ENCODE assay signal across 25 mouse cellular contexts in genomic region chr15:24972020-24972419, GRCm38 (mm10).
DNase-seq lines count a peak whose midpoint lies in the region; ATAC-seq and TF ChIP-seq lines count a peak whose summit lies in the region.
"Had no signal": no experiment of that assay in that cellular context is flagged by ENCODE, and none has a peak within 500 bp of the region (broad histone marks: within the 10 kb centered on the region; RNA-seq: fewer than 3 reads in every experiment).

No protein-coding gene starts in this region.

- TF ChIP-seq CTCF in kidney, adult 2 months (conservative IDR thresholded peaks at IDR 0.05; ENCODE audit: insufficient read depth, insufficient read length, low read depth, low read length): no peak

- H3K27ac ChIP-seq in kidney, embryonic 15.5 days: no peak overlapping the region
- no peak overlapping the region for H3K27ac ChIP-seq in kidney, adult 2 months (ENCODE audit: insufficient read depth, low read depth, low read length)
- no peak overlapping the region for H3K27ac ChIP-seq in limb, embryonic 11.5 days (replicated peaks; ENCODE audit: low read depth, low read length)
- H3K27ac ChIP-seq: forebrain, embryonic 13.5 days; liver, embryonic 13.5 days; lung, embryonic 15.5 days; macrophage; midbrain, embryonic 13.5 days had no signal

- no peaks in the 10 kb centered on the region for H3K27me3 ChIP-seq in kidney, embryonic 15.5 days
- no peaks in the 10 kb centered on the region for H3K27me3 ChIP-seq in kidney, adult 2 months (replicated peaks; ENCODE audit: control insufficient read depth, insufficient read depth, low read length)
- H3K27me3 ChIP-seq in limb, embryonic 11.5 days (ENCODE audit: control insufficient read depth, insufficient read depth, low read length): no peaks in the 10 kb centered on the region
- H3K27me3 ChIP-seq: forebrain, embryonic 13.5 days; heart, embryonic 12.5 days; liver, embryonic 13.5 days; lung, embryonic 15.5 days; midbrain, embryonic 13.5 days had no signal

- H3K4me3 ChIP-seq in kidney, embryonic 15.5 days (replicated peaks): no peak overlapping the region
- no peak overlapping the region for H3K4me3 ChIP-seq in kidney, adult 2 months (ENCODE audit: insufficient read depth, low read depth, low read length)
- no peak overlapping the region for H3K4me3 ChIP-seq in limb, embryonic 11.5 days (ENCODE audit: low read depth, low read length)
- H3K4me3 ChIP-seq: erythroblast, embryonic 14.5 days; forebrain, embryonic 13.5 days; heart, embryonic 12.5 days; liver, embryonic 13.5 days; lung, embryonic 15.5 days; midbrain, embryonic 13.5 days had no signal

- no peak for TF ChIP-seq POLR2A in kidney, adult 2 months (IDR thresholded peaks at IDR 0.05; ENCODE audit: low read depth, low read length)

- no peaks in the 10 kb centered on the region for H3K36me3 ChIP-seq in kidney, embryonic 15.5 days
- no peaks in the 10 kb centered on the region for H3K36me3 ChIP-seq in kidney, adult 2 months (ENCODE audit: control insufficient read depth, insufficient read depth, low read length)
- H3K36me3 ChIP-seq in limb, embryonic 11.5 days (ENCODE audit: control insufficient read depth, insufficient read depth, low read length): no peaks in the 10 kb centered on the region
- H3K36me3 ChIP-seq: heart, embryonic 12.5 days; liver, embryonic 13.5 days; lung, embryonic 15.5 days; midbrain, embryonic 13.5 days had no signal

- H3K9me3 ChIP-seq in kidney, embryonic 15.5 days (replicated peaks): no peaks in the 10 kb centered on the region
- H3K9me3 ChIP-seq in limb, embryonic 11.5 days (ENCODE audit: control insufficient read depth, low read length): no peaks in the 10 kb centered on the region
- H3K9me3 ChIP-seq: forebrain, embryonic 13.5 days; heart, embryonic 12.5 days; liver, embryonic 13.5 days; lung, embryonic 15.5 days; midbrain, embryonic 13.5 days had no signal

- ATAC-seq in kidney, embryonic 15.5 days (replicated peaks; ENCODE audit: low FRiP score): 0 out of 2 replicates have a peak, but pooled peaks have one; percentile 22
- ATAC-seq in limb, embryonic 11.5 days (ENCODE audit: insufficient number of reproducible peaks, low FRiP score, low TSS enrichment, low read depth): no peak
- ATAC-seq: forebrain, embryonic 13.5 days; inflammation-experienced regulatory T-cells, adult 6 months; midbrain, embryonic 13.5 days had no signal

- no peak overlapping the region for H3K9ac ChIP-seq in kidney, embryonic 15.5 days
- H3K9ac ChIP-seq in limb, embryonic 11.5 days (ENCODE audit: low read length): no peak overlapping the region
- H3K9ac ChIP-seq: forebrain, embryonic 13.5 days; heart, embryonic 12.5 days; liver, embryonic 13.5 days; lung, embryonic 15.5 days; midbrain, embryonic 13.5 days had no signal

- H3K4me2 ChIP-seq in kidney, embryonic 15.5 days: no peak overlapping the region
- H3K4me2 ChIP-seq in limb, embryonic 11.5 days (ENCODE audit: low read depth, severe bottlenecking): no peak overlapping the region
- H3K4me2 ChIP-seq: forebrain, embryonic 13.5 days; heart, embryonic 12.5 days; liver, embryonic 13.5 days; lung, embryonic 15.5 days; midbrain, embryonic 13.5 days had no signal

- DNase-seq in kidney, adult 2 months: no peak
- DNase-seq in embryo, embryonic 10 days (ENCODE audit: low spot score): peak; percentile 83
- DNase-seq in embryo, embryonic 9.5 days (ENCODE audit: extremely low spot score): peak; percentile 62
- DNase-seq in limb, embryonic 11.5 days (ENCODE audit: low spot score): peak; percentile 39
- no peak for DNase-seq in cerebellum, postnatal 36 days
- DNase-seq in right cerebral cortex, postnatal 4 days: no peak
- DNase-seq in spleen, postnatal 14 days (ENCODE audit: low spot score in 2 of 2): no peak
- DNase-seq: adrenal gland, postnatal 36 days; B cell, adult 2 months; cerebellum, adult 18-20 months; gastrocnemius, postnatal 10 days; heart, adult 11 months; heart, postnatal 14 days; kidney, postnatal 25 days; liver, embryonic 13.5 days; right cerebral cortex, postnatal 25 days; thymus, postnatal 25 days had no signal

- 0 out of 2 replicates have a peak, but pooled peaks cover 10% of the 10 kb centered on the region for H3K4me1 ChIP-seq in kidney, embryonic 15.5 days
- no peaks in the 10 kb centered on the region for H3K4me1 ChIP-seq in kidney, adult 2 months (ENCODE audit: control insufficient read depth, insufficient read depth, low read length)
- H3K4me1 ChIP-seq in limb, embryonic 11.5 days (ENCODE audit: control insufficient read depth, insufficient read depth, low read length): no peaks in the 10 kb centered on the region
- H3K4me1 ChIP-seq: heart, embryonic 12.5 days; liver, embryonic 13.5 days; lung, embryonic 15.5 days had no signal

- WGBS in kidney, embryonic 15.5 days: 4% methylated on average over 5 of the region's 5 CpGs
- WGBS in kidney, adult 2 months: 6% methylated on average over 5 of the region's 5 CpGs
- WGBS in limb, embryonic 11.5 days: 3% methylated on average over 5 of the region's 5 CpGs

Comparison
In these comparisons a context has a peak if more than half of its experiments do, and no peak if none do; other contexts are left out.
1. DNase-seq: peak in embryo, embryonic 10 days (single experiment), embryo, embryonic 9.5 days (single experiment) and limb, embryonic 11.5 days (single experiment); none in kidney, adult 2 months (single experiment), cerebellum, postnatal 36 days (0 of 2), right cerebral cortex, postnatal 4 days (single experiment) and spleen, postnatal 14 days (0 of 2).